Comparison of ENCODE assay signal across 11 mouse cellular contexts in the genomic region with DNA sequence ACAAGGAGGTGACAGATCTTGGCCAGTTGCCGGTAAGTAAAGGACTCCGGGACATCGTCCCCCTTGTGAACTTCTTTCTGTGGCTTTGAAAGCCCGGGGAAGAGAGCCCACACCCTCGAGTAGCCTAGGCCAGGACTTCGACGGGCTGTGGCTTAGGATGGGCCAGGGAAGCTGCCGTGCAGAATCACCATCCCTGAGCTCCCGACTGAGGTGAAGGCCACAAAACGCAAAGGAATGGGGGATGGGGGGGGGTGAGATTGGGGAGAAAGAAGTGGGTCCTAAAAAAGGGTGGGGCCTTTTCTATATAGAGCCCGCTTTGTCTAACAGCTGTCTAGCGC. TPM values are rescaled to one million over a fixed set of nuclear protein-coding genes. Genes with fewer than 3 reads are reported as not detected.
DNase-seq lines count a peak whose midpoint lies in the region; ATAC-seq lines count a peak whose summit lies in the region.
"Had no signal": no experiment of that assay in that cellular context is flagged by ENCODE, and none has a peak within 500 bp of the region (broad histone marks: within the 10 kb centered on the region; RNA-seq: fewer than 3 reads in every experiment).

No protein-coding gene starts in this region.

- 47% methylated on average over 12 of the region's 12 CpGs for WGBS in kidney, embryonic 16.5 days
- 33% methylated on average over 12 of the region's 12 CpGs for WGBS in forebrain, embryonic 12.5 days
- 24% methylated on average over 12 of the region's 12 CpGs for WGBS in limb, embryonic 10.5 days
- WGBS in neural tube, embryonic 13.5 days: 32% methylated on average over 12 of the region's 12 CpGs

- no peaks in the 10 kb centered on the region for H3K4me1 ChIP-seq in kidney, embryonic 16.5 days (ENCODE audit: insufficient read depth, low read length)
- no peaks in the 10 kb centered on the region for H3K4me1 ChIP-seq in forebrain, embryonic 12.5 days
- H3K4me1 ChIP-seq in limb, embryonic 10.5 days: 0 out of 2 replicates have a peak, but pooled peaks cover 2% of the 10 kb centered on the region
- H3K4me1 ChIP-seq in neural tube, embryonic 13.5 days (replicated peaks): 0 out of 2 replicates have a peak, but pooled peaks cover 4% of the 10 kb centered on the region

- H3K36me3 ChIP-seq in kidney, embryonic 16.5 days (ENCODE audit: insufficient read depth, low read length): no peaks in the 10 kb centered on the region
- H3K36me3 ChIP-seq in forebrain, embryonic 12.5 days (replicated peaks): no peaks in the 10 kb centered on the region
- H3K36me3 ChIP-seq in limb, embryonic 10.5 days: no peaks in the 10 kb centered on the region
- H3K36me3 ChIP-seq in neural tube, embryonic 13.5 days: no peaks in the 10 kb centered on the region
- H3K36me3 ChIP-seq: G1E had no signal

- H3K27ac ChIP-seq in kidney, embryonic 16.5 days (ENCODE audit: low read length): no peak overlapping the region
- H3K27ac ChIP-seq in forebrain, embryonic 12.5 days: no peak overlapping the region
- H3K27ac ChIP-seq in limb, embryonic 10.5 days: peak overlapping the region; percentile 80
- no peak overlapping the region for H3K27ac ChIP-seq in neural tube, embryonic 13.5 days (replicated peaks)

- no peak for DNase-seq in kidney, adult 18-20 months
- no peak for DNase-seq in limb, embryonic 10.5 days (ENCODE audit: low spot score)
- no peak for DNase-seq in adrenal gland, postnatal 4 days (ENCODE audit: low spot score in 2 of 2)
- no peak for DNase-seq in cerebellum, adult 8-10 months
- no peak for DNase-seq in frontal cortex, postnatal 10 days (ENCODE audit: low spot score in 2 of 2)

- H3K4me3 ChIP-seq in kidney, embryonic 16.5 days (ENCODE audit: low read length): peak overlapping the region; percentile 50
- peak overlapping the region; percentile 46 for H3K4me3 ChIP-seq in forebrain, embryonic 12.5 days (replicated peaks)
- peak overlapping the region; percentile 55 for H3K4me3 ChIP-seq in limb, embryonic 10.5 days
- H3K4me3 ChIP-seq in neural tube, embryonic 13.5 days: peak overlapping the region; percentile 43

- peak overlapping the region; percentile 49; the same call in 1 of the 2 replicates for H3K9ac ChIP-seq in kidney, embryonic 16.5 days (replicated peaks; ENCODE audit: low read length)
- no peak overlapping the region for H3K9ac ChIP-seq in forebrain, embryonic 12.5 days
- H3K9ac ChIP-seq in neural tube, embryonic 13.5 days: no peak overlapping the region

- H3K4me2 ChIP-seq in kidney, embryonic 16.5 days (replicated peaks; ENCODE audit: low read depth, low read length): peak overlapping the region; percentile 52
- H3K4me2 ChIP-seq in forebrain, embryonic 12.5 days: peak overlapping the region; percentile 70
- peak overlapping the region; percentile 74 for H3K4me2 ChIP-seq in neural tube, embryonic 13.5 days

- peaks cover 19% of the 10 kb centered on the region for H3K27me3 ChIP-seq in kidney, embryonic 16.5 days (ENCODE audit: insufficient read depth, low read length)
- H3K27me3 ChIP-seq in forebrain, embryonic 12.5 days: peaks cover 42% of the 10 kb centered on the region
- peaks cover 60% of the 10 kb centered on the region for H3K27me3 ChIP-seq in limb, embryonic 10.5 days (ENCODE audit: low read depth, poor library complexity, severe bottlenecking)
- peaks cover 43% of the 10 kb centered on the region for H3K27me3 ChIP-seq in neural tube, embryonic 13.5 days

- H3K9me3 ChIP-seq in kidney, embryonic 16.5 days (ENCODE audit: low read length): no peaks in the 10 kb centered on the region
- H3K9me3 ChIP-seq in forebrain, embryonic 12.5 days: no peaks in the 10 kb centered on the region
- no peaks in the 10 kb centered on the region for H3K9me3 ChIP-seq in limb, embryonic 10.5 days (replicated peaks)
- no peaks in the 10 kb centered on the region for H3K9me3 ChIP-seq in neural tube, embryonic 13.5 days
- H3K9me3 ChIP-seq: G1E had no signal

- ATAC-seq in kidney, embryonic 16.5 days (ENCODE audit: low FRiP score, low TSS enrichment): peak; percentile 55
- ATAC-seq in forebrain, embryonic 12.5 days (ENCODE audit: low FRiP score): no peak; the same call in 1 of the 2 replicates
- no peak for ATAC-seq in neural tube, embryonic 13.5 days (ENCODE audit: low read depth)

RNA-seq across cellular contexts. Expression of gene Nrk, which starts 0.5 kb away (rescaled TPM):
- 9.2 and 9.6 TPM in 2 replicates for polyA plus RNA-seq in kidney, embryonic 16.5 days (2015; fragmentation: Nextera tagmentation; extraction: Ambion mirVana)
- 2.4 and 3.3 TPM in 2 replicates for polyA plus RNA-seq in forebrain, embryonic 12.5 days (2016; fragmentation: Nextera tagmentation; extraction: Ambion mirVana)
- 9.3 and 16.1 TPM in 2 replicates for polyA plus RNA-seq in limb, embryonic 10.5 days (2016; fragmentation: Nextera tagmentation; extraction: Ambion mirVana)
- polyA plus RNA-seq in neural tube, embryonic 13.5 days (2015; fragmentation: Nextera tagmentation; extraction: Ambion mirVana): 1.7 and 4.9 TPM in 2 replicates
- 10 to 100 TPM; 20.6 to 25.0 TPM for total RNA-seq in adrenal gland, postnatal 4 days (2021)
- total RNA-seq: liver, adult 2 months had no signal
- polyA plus RNA-seq: G1E; liver, adult 2 months; small intestine, adult 2 months had no signal
